Mouse (Mus musculus) 416B (cell line): ENCODE data around the gene Sprr2a3.
"Not testable (repeated sequence)": the region's sequence is repeated elsewhere in the genome, so short reads cannot be mapped to it uniquely, and the experiment has no call there.

ENCODE experiments used
- DNase-seq: peaks from one replicate; pipeline ENCODE4 v3.0.0; 2011; ENCODE audit warnings: low read depth

The Sprr2a3 gene

GRCm38 (mm10) chr3:92285101-92285500 lies at the start of gene Sprr2a3:
TSS of gene Sprr2a3 (plus strand) at chr3:92285417.
- DNase-seq: not testable (repeated sequence)

GRCm38 (mm10) chr3:92236463-92237189 lies 48.6 kb upstream of the Sprr2a3 start:
- not testable (repeated sequence) for DNase-seq

- not testable (repeated sequence) for DNase-seq
Measured at GRCm38 (mm10) chr3:92238736-92239135, 46.5 kb upstream of the Sprr2a3 start.

- not testable (repeated sequence) for DNase-seq
Measured at GRCm38 (mm10) chr3:92239197-92239596, 46.0 kb upstream of the Sprr2a3 start.

- DNase-seq: not testable (repeated sequence)
Measured at GRCm38 (mm10) chr3:92244833-92245232, 40.4 kb upstream of the Sprr2a3 start.

GRCm38 (mm10) chr3:92246245-92246644 lies 39.0 kb upstream of the Sprr2a3 start:
- not testable (repeated sequence) for DNase-seq

GRCm38 (mm10) chr3:92248494-92248893 lies 36.7 kb upstream of the Sprr2a3 start:
- not testable (repeated sequence) for DNase-seq

GRCm38 (mm10) chr3:92250450-92250849 lies 34.8 kb upstream of the Sprr2a3 start:
- DNase-seq: not testable (repeated sequence)

- not testable (repeated sequence) for DNase-seq
Measured at GRCm38 (mm10) chr3:92253860-92254259, 31.4 kb upstream of the Sprr2a3 start.

- DNase-seq: not testable (repeated sequence)
Measured at GRCm38 (mm10) chr3:92258526-92258925, 26.7 kb upstream of the Sprr2a3 start.

GRCm38 (mm10) chr3:92263462-92263861 lies 21.8 kb upstream of the Sprr2a3 start:
- DNase-seq: not testable (repeated sequence)

- not testable (repeated sequence) for DNase-seq
Measured at GRCm38 (mm10) chr3:92271414-92271985, 13.7 kb upstream of the Sprr2a3 start.

GRCm38 (mm10) chr3:92273504-92273903 lies 11.7 kb upstream of the Sprr2a3 start:
- not testable (repeated sequence) for DNase-seq

GRCm38 (mm10) chr3:92274018-92274417 lies 11.2 kb upstream of the Sprr2a3 start:
- DNase-seq: not testable (repeated sequence)

- not testable (repeated sequence) for DNase-seq
Measured at GRCm38 (mm10) chr3:92279663-92280062, 5.6 kb upstream of the Sprr2a3 start.

GRCm38 (mm10) chr3:92280963-92281606 lies 4.1 kb upstream of the Sprr2a3 start:
- DNase-seq: not testable (repeated sequence)

GRCm38 (mm10) chr3:92288489-92288888 lies 3.3 kb downstream of the Sprr2a3 start:
- not testable (repeated sequence) for DNase-seq

GRCm38 (mm10) chr3:92307406-92307805 lies 22.2 kb downstream of the Sprr2a3 start:
- DNase-seq: no peak

- DNase-seq: no peak
Measured at GRCm38 (mm10) chr3:92316320-92316719, 31.1 kb downstream of the Sprr2a3 start, which contains the start of gene Sprr2b. TSS of gene Sprr2b (plus strand) at chr3:92316620.

GRCm38 (mm10) chr3:92317384-92317783 lies 32.2 kb downstream of the Sprr2a3 start:
- no peak for DNase-seq

GRCm38 (mm10) chr3:92336278-92336677 lies 51.1 kb downstream of the Sprr2a3 start:
- DNase-seq: no peak

GRCm38 (mm10) chr3:92338840-92339239 lies 53.6 kb downstream of the Sprr2a3 start, which contains the start of gene Sprr2d:
TSS of gene Sprr2d (plus strand) at chr3:92339140.
- DNase-seq: no peak
